Mouse (Mus musculus) left cerebral cortex, adult 18-20 months (tissue): ENCODE results near the gene Spata2. TPM values are rescaled to one million over a fixed set of nuclear protein-coding genes. Genes with fewer than 3 reads are reported as not detected.
A peak's percentile ranks its signal among the peaks of the same experiment; 100 is the strongest.

Experiments
- DNase-seq, 2 experiments: peaks; one replicate each; pipeline ENCODE4 v3.0.0; 2021 to 2022; ENCODE audit warnings: low spot score in 2 of 2, mixed read lengths in 1 of 2
- total RNA-seq, 2 experiments: library from RNA; stranded (reverse); gene quantifications; 2 replicates each; pipeline ENCODE4 v1.2.3; 2021

Spata2 gene
- total RNA-seq, 2 experiments from 2014 or later = 76.0 to 84.0 TPM

DNA sequence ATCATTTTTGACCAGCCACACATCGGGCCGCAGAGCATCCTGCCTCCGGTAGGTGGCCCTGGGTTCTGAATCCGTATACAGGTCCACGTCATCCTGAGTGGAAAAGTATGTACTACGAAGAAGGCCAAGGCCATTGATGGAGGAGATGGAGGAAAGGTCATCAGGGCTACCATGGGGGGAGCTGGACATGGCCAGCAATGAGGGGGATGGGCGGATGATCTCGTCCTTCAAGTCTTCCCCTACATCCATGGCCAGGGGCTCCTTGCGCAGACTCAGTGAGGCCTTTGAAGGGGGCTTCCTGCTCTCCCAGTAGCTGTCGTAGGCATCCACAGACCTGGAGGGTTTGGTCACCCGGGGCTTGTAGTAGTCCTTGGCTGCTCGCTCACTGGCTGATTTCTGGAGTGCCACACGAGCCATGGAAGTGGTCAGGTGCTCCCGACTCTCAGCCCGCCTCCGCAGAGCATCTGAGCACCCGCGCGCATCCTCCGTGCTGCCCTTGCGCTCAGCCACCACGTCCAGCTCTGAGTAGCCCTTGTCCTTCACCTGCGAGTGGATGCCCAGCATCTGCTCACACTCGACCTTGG lies 8.8 kb downstream of the Spata2 start:
- no peak for DNase-seq

DNA sequence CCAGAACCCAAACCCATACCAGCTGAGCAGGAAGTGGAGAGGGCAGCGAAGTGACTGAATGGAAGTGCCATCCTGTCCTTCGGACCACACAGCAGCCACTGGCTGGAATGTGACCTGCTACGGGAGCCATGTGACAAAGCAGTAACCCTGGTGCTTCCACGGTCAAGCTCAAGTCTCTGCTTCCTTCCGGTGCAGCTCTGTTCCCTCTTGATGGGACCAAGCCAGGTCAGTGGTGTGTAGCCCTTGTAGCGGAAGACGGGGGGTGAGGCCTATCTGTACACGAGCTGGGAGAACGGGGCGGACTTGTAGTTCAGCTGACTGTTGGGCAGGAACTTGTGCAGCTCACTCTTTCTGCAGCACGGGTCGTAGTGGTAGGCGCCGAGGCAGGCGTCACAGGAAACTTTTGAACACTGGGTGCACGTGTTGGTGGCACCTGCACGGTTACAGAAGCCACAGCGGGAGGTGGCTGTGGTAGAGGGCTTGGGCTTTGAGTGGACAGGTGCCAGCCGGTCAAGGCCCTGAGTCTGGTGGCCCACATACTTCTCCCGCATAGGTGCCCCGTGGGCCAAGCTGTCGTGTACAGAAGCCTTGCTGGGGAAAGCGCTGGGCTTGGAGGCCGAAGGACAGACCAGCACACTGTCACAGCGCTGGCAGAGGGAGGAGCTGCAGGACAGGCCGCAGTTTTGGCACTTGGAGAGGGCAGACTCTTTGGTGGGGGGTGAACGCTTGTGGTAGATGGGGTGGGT lies 9.4 kb downstream of the Spata2 start:
- DNase-seq = no peak

DNA sequence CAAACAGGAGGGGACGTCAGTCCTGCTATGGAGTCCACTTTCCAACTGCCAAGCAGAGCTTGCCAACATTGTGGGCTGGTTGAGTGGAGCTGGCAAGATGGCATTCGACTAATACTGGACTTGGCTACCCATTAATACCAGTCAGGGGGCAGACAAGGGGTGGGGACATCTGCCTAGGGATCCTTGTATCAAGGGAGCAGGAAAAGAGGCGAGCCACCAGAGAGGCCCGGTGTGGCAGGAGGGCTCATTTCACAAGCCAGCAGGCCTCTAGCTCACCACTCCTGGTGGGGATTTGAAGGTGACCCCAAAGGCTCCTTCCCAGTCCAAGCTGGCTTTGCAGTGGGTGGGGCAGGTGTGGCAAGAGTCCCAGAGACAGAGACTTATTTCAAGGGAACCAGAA lies 10.0 kb downstream of the Spata2 start:
- DNase-seq = no peak

DNA sequence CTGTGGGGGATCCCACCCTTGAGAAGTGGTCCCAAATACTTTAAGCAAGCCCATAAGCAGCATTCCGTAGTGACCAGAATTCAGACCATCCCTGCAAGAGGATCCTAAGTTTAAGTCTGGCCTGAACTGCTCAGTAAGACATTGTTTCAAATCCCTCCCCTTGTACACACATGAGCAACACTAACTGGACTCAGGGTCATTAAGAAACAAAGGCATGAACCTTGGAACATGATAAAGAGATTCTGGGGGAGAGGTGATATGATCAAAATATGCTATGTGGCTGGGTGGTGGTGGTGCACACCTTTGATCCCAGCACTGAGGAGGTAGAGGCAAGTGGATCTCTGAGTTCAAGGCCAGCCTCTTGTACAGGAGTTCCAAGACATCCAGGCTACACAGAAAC lies 13.2 kb downstream of the Spata2 start:
- no peak for DNase-seq

DNA sequence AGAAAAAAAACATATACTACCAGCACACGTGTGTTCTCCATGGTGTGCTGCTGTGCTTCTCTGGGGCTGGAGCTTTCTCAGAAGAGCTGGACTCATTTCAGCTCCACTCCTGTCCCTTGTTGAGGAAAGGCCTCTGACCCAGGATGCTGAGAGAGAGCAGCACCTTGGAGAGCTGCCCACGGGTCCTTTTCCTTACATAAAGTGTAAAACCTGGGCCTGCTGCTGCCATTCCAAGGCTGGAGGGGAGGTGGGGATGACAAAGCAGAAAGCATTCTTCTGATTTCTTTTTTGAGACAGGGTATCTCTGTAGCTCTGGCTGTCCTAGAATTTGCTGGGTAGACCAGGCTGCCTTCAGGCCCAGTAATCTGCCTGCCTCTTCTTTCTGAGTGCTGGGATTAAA lies 14.6 kb downstream of the Spata2 start:
- DNase-seq = no peak

DNA sequence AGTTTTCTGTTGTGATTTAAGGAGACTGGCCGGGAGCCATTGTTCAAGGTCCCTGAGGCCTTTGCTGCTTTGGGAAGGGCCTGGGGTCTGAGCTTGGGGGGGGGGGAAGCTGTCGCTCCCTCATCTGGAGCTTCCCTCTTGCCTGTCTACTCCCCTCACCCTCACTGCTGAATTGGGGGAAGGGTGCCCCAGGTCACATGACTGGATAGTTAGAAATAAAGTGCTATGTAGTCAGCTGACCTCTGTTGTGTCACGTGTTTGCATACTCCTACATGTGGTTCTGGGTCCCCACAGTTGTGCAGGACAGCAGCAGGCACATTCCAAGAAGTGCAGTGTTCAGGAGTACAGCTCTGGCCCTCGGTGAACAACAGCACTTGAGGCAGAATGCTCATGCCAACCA lies 15.9 kb downstream of the Spata2 start:
- no peak for DNase-seq

DNA sequence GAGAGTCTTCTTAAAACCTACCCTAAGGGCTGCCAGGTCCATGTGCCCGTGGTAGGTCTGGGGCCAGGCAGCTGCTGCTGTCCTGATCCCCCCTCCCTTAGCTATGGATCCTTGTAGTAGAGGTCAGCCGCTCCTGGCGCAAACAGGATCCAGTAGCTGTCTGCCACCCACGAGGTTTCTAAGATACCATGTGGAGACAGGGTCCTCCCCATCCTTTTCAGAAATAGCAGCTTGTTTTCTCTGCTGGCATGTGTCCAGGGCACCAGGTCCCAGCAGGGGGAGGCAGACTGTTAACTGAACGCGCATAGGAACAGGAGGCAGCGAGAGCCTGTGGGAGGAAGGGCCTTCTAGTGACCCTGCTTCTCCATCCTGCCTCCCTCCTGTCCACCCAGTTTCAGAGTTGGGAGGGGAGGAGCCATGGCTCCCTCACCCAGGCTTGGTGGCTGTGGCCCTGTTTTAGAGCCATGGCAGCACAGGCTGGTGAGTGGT lies 16.4 kb downstream of the Spata2 start:
- peak; percentile 54 to 56 for DNase-seq

DNA sequence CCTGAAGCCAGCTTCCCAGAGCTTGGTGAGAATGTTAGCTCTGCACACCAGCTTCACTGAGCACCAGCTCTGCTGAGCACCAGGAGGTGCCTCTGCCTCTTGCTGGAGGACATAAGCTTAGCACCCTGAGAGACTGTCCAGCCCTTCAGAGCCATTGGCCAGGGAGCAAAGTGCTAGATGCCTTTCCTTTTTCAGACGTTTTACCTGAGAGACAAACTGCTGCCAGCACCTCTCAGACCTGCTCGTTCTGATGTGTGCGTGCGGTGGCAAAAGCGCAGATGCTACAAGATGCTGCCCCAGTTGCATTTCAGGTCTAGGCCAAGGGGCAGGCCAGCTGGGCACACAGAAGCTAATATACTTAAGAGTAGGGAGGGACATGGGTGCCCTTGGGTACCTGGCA lies 17.1 kb downstream of the Spata2 start:
- no peak for DNase-seq

DNA sequence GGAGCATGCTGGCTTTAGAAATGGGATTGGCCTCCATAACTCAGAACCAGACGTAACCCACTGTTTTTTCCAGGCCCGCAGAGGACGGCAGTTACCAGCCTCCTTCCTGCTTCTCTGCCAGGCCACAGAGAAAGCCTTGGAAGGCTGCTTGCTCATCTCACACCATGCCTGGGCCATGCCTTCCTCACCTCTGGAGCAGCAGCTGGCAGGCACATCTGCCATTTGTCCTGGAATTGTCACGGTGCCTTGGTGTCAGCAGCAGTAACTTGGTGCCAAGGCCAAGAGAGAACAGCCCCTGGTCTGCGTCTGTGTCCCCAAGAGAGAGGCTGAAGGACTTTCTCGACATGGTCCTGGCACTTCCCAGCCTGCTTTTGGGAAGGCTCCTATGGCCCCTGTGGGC lies 18.5 kb downstream of the Spata2 start:
- no peak for DNase-seq

DNA sequence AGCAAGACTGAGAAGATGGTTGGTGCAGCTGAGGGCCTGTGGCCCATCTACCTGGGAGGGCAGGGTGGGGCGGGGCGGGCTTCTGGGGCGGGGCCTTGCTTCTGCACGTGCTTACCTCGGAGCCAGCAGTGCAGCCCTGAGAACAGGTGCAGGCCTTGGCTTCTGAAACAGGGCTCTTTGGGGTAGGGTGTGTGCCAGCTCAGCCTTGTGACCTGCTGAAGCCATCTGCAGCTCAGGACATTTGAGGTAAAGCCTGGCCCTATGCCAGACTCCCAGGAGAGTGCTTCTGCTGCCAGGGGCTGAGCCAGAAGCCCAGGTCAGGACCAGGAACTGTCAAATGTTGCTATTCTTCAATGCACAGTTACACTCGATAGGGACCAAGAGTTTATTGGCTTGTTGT lies 21.1 kb downstream of the Spata2 start:
- DNase-seq = no peak

DNA sequence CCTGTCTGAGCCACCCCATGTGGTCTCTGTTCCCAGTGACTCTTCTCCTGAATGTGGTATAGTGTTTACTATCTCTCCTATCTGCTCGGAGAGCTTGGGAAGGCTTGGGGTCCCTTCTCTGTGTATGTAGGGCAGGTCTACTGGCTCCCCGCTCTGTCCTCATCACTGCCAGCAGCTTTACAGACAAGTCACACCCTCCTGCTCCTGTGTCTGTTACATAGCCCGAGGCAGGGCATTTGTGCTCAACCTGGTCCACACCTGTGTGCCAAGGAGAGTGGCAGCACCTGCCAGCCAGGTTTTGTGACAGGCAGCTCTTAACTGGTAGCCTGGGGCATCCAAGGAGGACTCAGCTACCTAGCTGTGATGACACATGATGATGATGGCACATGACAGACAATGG lies 22.1 kb downstream of the Spata2 start:
- DNase-seq = no peak

DNA sequence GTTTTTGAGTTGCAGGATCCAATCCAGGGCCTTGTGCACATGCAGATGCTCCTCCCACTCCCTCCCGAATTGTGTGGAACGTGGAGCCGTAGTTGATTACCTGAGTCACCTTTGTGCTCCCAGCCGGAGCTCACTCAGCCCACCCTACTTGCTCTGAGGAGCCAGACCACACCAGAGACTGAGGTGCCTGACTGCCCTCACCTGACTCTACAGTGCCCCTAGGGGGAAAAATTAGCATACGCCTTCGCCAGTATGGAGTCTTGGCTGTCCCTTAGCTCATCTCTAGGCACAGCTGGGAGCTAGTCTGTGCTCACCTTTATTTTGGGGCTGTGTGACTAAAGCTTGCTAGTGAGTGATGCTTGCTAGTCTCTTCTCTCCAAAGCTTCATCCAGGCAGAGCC lies 24.2 kb downstream of the Spata2 start:
- no peak for DNase-seq

DNA sequence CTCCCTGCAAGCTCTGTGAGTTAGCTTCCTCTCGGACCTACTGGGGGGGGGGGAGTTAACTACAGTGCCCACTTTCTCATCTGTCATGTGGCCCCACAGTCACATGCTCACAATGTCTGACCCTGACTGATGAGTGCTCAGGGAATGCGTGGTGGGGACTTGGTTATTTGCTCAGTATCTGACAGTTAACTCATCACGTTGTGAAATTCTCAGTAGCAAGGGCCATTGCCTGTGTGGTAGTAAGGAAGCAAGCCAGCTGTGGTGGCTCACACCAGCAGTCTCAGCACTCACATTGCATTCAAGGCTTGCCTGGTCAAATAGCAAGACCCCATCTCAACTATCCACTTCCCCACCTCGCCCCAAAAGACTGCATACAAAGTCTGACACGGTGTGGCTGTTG lies 25.5 kb downstream of the Spata2 start:
- no peak for DNase-seq

DNA sequence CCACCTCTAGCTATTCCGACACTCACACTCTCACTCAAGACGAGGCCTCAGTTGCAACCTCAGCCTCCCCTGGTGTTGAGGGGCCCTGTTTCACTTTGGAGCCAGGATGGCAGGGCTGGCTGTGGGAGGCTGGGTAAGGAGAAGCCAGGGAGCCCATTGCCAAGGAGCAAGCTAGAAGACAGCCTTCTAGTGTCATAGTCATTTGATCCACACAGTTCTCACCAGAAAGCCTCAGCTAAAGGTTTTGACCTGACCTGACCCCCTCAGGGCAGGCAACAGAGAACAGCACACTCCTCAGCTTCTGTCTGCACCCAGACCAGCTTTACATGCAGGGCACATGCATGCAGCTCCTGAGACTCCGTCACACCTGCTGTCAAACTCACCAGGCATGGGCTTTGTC lies 26.7 kb downstream of the Spata2 start:
- no peak for DNase-seq

DNA sequence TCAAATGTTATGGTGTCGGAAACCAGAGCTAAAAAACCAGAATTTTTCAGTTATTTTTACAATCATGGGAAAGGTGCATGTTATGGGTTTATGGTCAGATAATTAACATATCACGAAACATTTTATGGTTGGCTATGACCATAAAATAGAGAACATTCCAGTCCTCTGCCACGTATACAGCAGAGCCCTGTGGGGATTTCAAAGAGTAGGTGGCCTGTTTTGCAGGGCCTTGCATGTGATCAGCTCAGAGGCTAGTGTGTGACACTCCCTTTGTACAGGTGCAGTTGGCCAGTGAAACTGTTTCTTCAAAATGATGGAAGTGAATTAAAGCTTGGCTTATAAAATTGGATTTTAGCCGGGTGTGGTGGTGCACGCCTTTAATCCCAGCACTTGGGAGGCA lies 28.9 kb downstream of the Spata2 start:
- DNase-seq = no peak

DNA sequence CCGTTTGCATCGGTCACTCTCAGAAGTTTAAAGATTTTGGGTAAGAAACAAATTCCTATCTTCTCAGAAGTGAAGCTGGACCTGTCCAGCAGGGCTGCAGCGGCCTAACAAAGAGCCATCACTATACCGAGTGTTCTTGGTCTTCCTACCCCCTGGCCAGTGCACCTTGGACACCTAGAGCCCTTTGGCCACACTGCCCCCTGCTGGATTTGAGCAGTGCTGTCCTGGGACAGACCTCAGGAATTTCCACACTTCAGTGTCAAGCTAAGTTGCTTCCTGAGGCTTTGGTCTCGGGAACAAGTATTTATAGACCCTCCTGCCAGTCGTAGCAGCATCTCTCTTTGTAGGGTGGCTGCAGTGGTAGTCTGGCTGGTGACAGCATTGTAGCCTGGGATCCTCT lies 29.7 kb downstream of the Spata2 start:
- DNase-seq = peak in 1 of 2 experiments; percentile 60

DNA sequence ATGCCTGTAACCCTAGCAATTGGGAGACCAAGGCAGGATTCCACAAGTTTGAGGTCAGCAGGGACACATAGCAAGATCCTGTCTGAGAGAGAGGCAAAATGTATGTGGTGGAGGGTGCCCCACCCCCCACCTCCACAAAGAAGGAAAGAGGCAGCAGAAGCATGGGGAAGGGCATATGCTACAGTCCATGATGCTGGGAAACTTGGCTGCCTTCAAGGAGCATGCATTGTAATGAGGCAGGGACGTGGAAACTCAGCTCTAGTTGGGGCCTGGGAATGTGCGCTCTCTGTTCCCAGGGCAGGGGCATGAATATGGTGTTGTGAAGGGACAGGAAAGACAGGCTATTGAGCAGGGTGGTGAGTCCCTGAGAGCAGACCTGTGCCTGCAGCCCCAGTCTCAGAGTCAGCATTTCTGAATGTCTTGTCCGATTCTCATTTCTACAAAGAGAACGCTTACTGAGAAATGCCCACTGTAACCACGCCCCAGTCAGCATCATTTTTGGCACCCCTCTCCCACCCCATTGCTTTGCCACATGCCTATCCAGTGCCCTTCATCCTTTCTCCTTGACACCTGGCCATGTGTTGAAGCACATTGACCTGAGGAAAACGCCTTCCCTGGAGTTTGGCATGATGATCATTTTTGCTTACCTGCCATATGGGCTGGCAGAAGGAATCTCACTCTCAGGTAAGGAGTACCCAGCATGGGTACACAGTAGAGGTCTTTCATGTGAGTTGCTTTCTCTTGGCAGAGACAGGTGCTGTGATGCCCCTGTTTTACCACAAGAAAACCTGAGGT lies 33.4 kb downstream of the Spata2 start:
- DNase-seq = no peak

DNA sequence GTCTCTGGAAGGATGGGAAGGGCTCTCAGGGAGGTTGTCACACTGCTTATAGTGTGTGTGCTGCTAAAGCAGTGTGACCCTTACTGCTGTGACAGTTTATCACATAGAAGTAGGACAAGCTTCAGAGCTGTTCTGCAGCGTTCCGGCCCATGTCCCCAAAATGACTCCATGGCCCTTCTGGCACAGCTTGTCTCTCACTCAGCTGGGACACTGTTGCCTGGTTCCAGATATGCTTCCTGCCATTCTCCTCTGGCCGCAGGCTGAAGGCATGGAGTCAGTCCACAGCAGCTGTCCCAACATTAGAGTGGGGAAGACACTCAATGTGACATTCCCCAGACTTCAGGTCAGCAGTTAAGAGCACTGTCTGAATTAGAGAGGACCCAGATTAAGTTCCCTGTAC lies 34.1 kb downstream of the Spata2 start:
- no peak for DNase-seq

DNA sequence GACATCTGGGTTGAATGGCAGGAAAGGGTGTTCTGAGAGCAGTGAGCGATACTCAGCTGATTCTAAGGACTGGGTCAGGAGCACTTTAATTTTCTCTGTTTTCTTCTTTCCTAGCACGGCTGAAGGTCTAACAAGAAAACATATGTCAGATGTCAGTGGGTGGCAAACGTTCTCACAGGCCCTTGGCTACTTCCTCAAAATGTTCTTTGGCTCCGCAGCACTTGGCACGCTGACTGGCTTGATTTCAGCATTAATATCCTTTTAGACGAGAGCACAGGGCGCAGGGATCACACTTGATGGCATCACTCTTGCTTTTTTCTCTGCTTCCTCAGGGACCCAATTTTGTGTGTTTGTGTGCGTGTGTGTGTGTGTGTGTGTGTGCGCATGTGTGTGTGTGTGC lies 35.5 kb downstream of the Spata2 start:
- DNase-seq = no peak

DNA sequence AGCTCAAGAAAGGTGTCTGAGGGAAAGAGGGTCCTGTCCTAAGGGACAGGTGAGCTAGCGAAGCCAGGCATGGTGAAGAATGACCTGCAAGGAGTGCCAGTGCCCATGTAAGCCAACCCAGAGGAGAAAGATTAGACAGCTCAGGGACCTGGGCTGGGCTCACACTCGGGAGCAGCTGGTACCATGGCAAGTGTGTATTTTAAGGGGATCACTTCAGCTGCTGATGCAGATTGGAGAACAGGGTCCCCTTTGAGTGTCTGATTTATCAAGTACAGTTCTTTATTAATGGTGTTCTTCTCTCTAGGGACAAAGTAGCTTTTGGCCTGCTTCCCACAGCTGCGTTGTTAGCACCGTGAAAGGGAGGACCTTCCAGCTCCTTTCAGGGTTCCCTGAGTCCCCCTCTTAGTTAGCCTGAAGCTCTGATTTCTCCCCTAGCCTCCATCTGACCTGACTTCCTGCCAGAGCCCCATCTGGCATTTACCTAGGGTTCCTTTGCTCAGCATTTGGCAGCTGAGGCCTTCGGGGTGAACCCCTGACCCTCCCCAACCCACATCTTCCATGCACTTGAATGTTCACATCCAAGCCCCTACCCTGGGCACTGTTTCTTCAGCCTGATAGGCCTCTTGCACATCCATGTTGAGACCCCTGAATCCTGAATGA lies 36.2 kb downstream of the Spata2 start:
- DNase-seq = no peak

DNA sequence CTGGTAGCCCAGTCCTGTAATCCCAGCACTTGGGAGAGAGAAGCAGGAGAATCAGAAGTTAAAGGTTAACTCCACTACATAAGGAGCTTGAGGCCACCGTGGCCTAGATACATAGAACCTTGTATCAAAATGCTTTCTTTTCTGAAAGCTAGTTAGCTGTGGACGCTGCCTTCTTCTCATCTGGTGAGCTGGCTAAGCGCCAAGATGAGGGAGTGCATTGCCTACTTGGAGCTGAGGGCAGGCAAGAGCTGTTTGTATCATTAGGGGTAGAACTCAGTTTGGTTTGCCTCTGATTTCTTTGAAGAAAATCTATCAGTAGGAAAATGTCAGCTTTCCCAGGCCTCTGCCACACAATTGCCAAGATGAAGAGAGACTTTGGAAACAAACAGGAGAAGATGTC lies 38.9 kb downstream of the Spata2 start:
- peak; percentile 36 to 49 for DNase-seq

DNA sequence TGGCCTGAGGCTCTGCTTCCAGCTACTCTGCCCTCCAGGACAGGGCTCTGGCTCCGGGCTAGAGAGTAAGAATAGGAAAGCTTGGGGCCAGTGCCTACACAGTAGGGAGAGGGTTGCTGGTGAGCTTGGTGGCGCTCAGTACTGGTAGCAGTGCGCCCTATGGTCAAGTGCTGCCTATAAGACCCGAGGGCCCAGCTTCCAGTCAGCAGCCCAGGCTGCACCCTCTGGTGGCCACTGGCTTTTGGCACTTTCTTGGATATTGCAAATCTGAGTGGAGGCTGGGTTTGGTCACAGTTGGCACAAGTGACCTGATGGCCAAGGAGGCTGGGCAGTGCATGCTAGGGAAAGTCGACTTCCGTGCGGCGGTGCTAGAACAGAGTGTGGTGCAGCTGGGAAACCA lies 42.0 kb downstream of the Spata2 start:
- DNase-seq = no peak
